Mouse (Mus musculus) CH12.LX (cell line): ENCODE results near the gene Prpsap2. TPM values are rescaled to one million over a fixed set of nuclear protein-coding genes. Genes with fewer than 3 reads are reported as not detected.

Source experiments
- DNase-seq: peaks from one replicate; pipeline ENCODE4 v3.0.0-alpha.2; 2013; ENCODE audit errors: extremely low read depth
- H3K27ac ChIP-seq: 2 replicates; pipeline ENCODE4 v1.5.1; 2012; ENCODE audit warnings: low read depth, mild to moderate bottlenecking, control low read depth, moderate library complexity; ENCODE audit not compliant: insufficient read depth
- H3K27me3 ChIP-seq: replicated peaks from 2 replicates; pipeline ENCODE3; 2012; ENCODE audit warnings: inconsistent platforms
- H3K36me3 ChIP-seq, 2 experiments: replicated peaks in 1 of 2; 2 replicates each; pipeline versions ENCODE3 to v1.6.1; 2012; ENCODE audit warnings: inconsistent platforms in 1 of 2, low read length in 1 of 2, mild to moderate bottlenecking in 1 of 2, mixed read lengths in 1 of 2, moderate library complexity in 1 of 2; ENCODE audit not compliant: control insufficient read depth in 1 of 2, insufficient read depth in 1 of 2
- H3K4me1 ChIP-seq, 2 experiments: 2 replicates each; pipeline ENCODE4 v1.6.1; 2012; ENCODE audit warnings: inconsistent platforms in 1 of 2, moderate library complexity in 1 of 2; ENCODE audit not compliant: insufficient read depth in 2 of 2, control insufficient read depth in 1 of 2
- H3K4me2 ChIP-seq: 2 replicates; pipeline ENCODE4 v1.6.1; 2012; ENCODE audit warnings: low read depth, mild to moderate bottlenecking, control low read depth; ENCODE audit not compliant: poor library complexity, insufficient read depth, severe bottlenecking
- H3K4me3 ChIP-seq, 3 experiments: fragments of 150-350 bp in 1 of 3; sonication (generic) in 1 of 3; replicated peaks in 1 of 3; 2 replicates each; pipeline versions ENCODE3 to v1.5.1; 2011 to 2012; ENCODE audit warnings: low read depth in 2 of 3, low read length in 2 of 3, mild to moderate bottlenecking in 2 of 3, moderate library complexity in 2 of 3, control low read depth in 1 of 3, improper control_type of control experiment in 1 of 3, inconsistent platforms in 1 of 3, mixed read lengths in 1 of 3; ENCODE audit not compliant: poor library complexity in 1 of 3
- H3K79me2 ChIP-seq: replicated peaks from 2 replicates; pipeline ENCODE4 v1.6.1; 2012; ENCODE audit warnings: mild to moderate bottlenecking, moderate library complexity; ENCODE audit not compliant: control insufficient read depth, poor library complexity, insufficient read depth, severe bottlenecking; ENCODE audit errors: extremely low read depth
- H3K9ac ChIP-seq: 2 replicates; pipeline ENCODE4 v1.6.1; 2012; ENCODE audit warnings: low read depth, mild to moderate bottlenecking, control low read depth, moderate library complexity; ENCODE audit not compliant: insufficient read depth
- H3K9me3 ChIP-seq: replicated peaks from 2 replicates; pipeline ENCODE3; 2012; ENCODE audit warnings: low read length, inconsistent platforms, mixed read lengths
- BHLHE40 ChIP-seq: IDR thresholded peaks from 2 replicates; pipeline ENCODE4 v1.6.1; 2011; ENCODE audit warnings: mild to moderate bottlenecking, low read depth, low read length, improper control_type of control experiment
- CHD2 ChIP-seq: IDR thresholded peaks from 2 replicates; pipeline ENCODE4 v1.6.1; 2011; ENCODE audit warnings: low read length, improper control_type of control experiment
- CTCF ChIP-seq, 2 experiments: IDR thresholded peaks in 1 of 2; conservative IDR thresholded peaks in 1 of 2; 2 replicates each; pipeline ENCODE4 v1.5.1; 2011 to 2012; ENCODE audit warnings: low read depth in 2 of 2, low read length in 2 of 2, improper control_type of control experiment in 1 of 2, inconsistent platforms in 1 of 2, mild to moderate bottlenecking in 1 of 2, moderate library complexity in 1 of 2
- ETS1 ChIP-seq: conservative IDR thresholded peaks from 2 replicates; pipeline ENCODE4 v1.6.1; 2012; ENCODE audit warnings: low read depth, mild to moderate bottlenecking, inconsistent platforms, low read length, improper control_type of control experiment, moderate library complexity
- GABPA ChIP-seq: IDR thresholded peaks from 2 replicates; pipeline ENCODE4 v1.6.1; 2012; ENCODE audit warnings: low read depth, low read length, improper control_type of control experiment, inconsistent platforms; ENCODE audit not compliant: insufficient replicate concordance
- HCFC1 ChIP-seq: IDR thresholded peaks from 2 replicates; pipeline ENCODE4 v1.6.1; 2012; ENCODE audit warnings: low read depth, mild to moderate bottlenecking, inconsistent platforms, low read length, improper control_type of control experiment
- KAT2A ChIP-seq: IDR thresholded peaks from 2 replicates; pipeline ENCODE4 v1.6.1; 2012; ENCODE audit warnings: low read length, improper control_type of control experiment, inconsistent platforms; ENCODE audit not compliant: insufficient replicate concordance
- MYC ChIP-seq: IDR thresholded peaks from 2 replicates; pipeline ENCODE4 v1.6.1; 2011; ENCODE audit warnings: low read depth, mild to moderate bottlenecking, improper control_type of control experiment, low read length
- NELFE ChIP-seq: IDR thresholded peaks from 2 replicates; pipeline ENCODE4 v1.6.1; 2011; ENCODE audit warnings: low read depth, low read length, improper control_type of control experiment
- POLR2AphosphoS2 ChIP-seq: IDR thresholded peaks from 2 replicates; pipeline ENCODE4 v1.6.1; 2011; ENCODE audit warnings: low read depth, low read length, improper control_type of control experiment
- RAD21 ChIP-seq: IDR thresholded peaks from 2 replicates; pipeline ENCODE4 v1.6.1; 2011; ENCODE audit warnings: low read depth, mild to moderate bottlenecking, low read length, improper control_type of control experiment, moderate library complexity
- SIN3A ChIP-seq: IDR thresholded peaks from 2 replicates; pipeline ENCODE4 v1.6.1; 2012; ENCODE audit warnings: low read length, improper control_type of control experiment, inconsistent platforms
- SMC3 ChIP-seq: IDR thresholded peaks from 2 replicates; pipeline ENCODE4 v1.6.1; 2011; ENCODE audit warnings: low read depth, low read length, improper control_type of control experiment
- TCF12 ChIP-seq: IDR thresholded peaks from 2 replicates; pipeline ENCODE4 v1.6.1; 2014; ENCODE audit warnings: low read depth, mild to moderate bottlenecking, inconsistent platforms, low read length, improper control_type of control experiment
- UBTF ChIP-seq: IDR thresholded peaks from 2 replicates; pipeline ENCODE4 v1.6.1; 2012; ENCODE audit warnings: low read depth, mild to moderate bottlenecking, inconsistent platforms, low read length, improper control_type of control experiment, moderate library complexity
- ZKSCAN1 ChIP-seq: IDR thresholded peaks from 2 replicates; pipeline ENCODE4 v1.6.1; 2012; ENCODE audit warnings: low read depth, inconsistent platforms, low read length, improper control_type of control experiment, borderline replicate concordance
- dilution Hi-C: fragments of 300-500 bp; cut with MboI; formaldehyde crosslinking; loops from 2 replicates; pipeline ENCODE4 v1.14.3; 2020; ENCODE audit warnings: low sequenced_read_pairs; ENCODE audit not compliant: extremely low pct_unique_long_range_greater_than_20kb, extremely low pct_ligation_motif_present
- in situ Hi-C: fragments of 300-500 bp; cut with MboI; formaldehyde crosslinking; loops from 3 replicates; pipeline ENCODE4 v1.14.3; 2019; ENCODE audit warnings: low sequenced_read_pairs, low pct_ligation_motif_present, low pct_unique_long_range_greater_than_20kb, mixed read lengths
- polyA plus RNA-seq: library from polyadenylated mRNA; unstranded; fragments of >175 nt; gene quantifications from 2 replicates; pipeline ENCODE4 v1.2.1, GENCODE M21; 2012; ENCODE audit warnings: low read depth; ENCODE audit not compliant: insufficient read length
- total RNA-seq, 2 experiments: library from RNA; depleted of rRNA; stranded (reverse); fragments of 300-350 nt in 1 of 2; fragments of >200 nt in 1 of 2; gene quantifications; 2 replicates each; pipeline ENCODE4 v1.2.3; 2012 to 2014

Gene Prpsap2
- total and polyA plus RNA-seq, 3 experiments = 67.5 to 150 (median 85.6) TPM

GRCm38 (mm10) chr11:61740500-61740899, 21.4 kb downstream of the Prpsap2 start:
- no peaks in the 10 kb centered on the region for H3K9me3 ChIP-seq
- no peak overlapping the region for H3K9ac ChIP-seq
- TF ChIP-seq ZKSCAN1 (no peak), RAD21 (peak; percentile 35), CTCF (conservative IDR thresholded peaks at IDR 0.05 in 1 of 2, IDR thresholded peaks at IDR 0.05 in 1 of 2; ENCODE audit: low read depth in 2 of 2, low read length in 2 of 2) (peak; percentile 19 to 48; a peak in 2 of 4 replicates), BHLHE40 (no peak), MYC (no peak), CHD2 (no peak), GABPA (no peak), UBTF (no peak), SIN3A (no peak), TCF12 (no peak), KAT2A (no peak), ETS1 (no peak), POLR2AphosphoS2 (no peak), SMC3 (no peak), HCFC1 (no peak), NELFE (no peak)
- H3K27me3 ChIP-seq = no peaks in the 10 kb centered on the region
- in situ Hi-C loops (no loop called here), dilution Hi-C loops (no loop called here)
- H3K79me2 ChIP-seq = no peaks in the 10 kb centered on the region
- no peak overlapping the region for H3K4me2 ChIP-seq
- H3K4me3 ChIP-seq = no peak overlapping the region
- H3K27ac ChIP-seq = no peak overlapping the region
- DNase-seq = no peak
- peaks cover 59 to 91% of the 10 kb centered on the region in 2 experiments for H3K36me3 ChIP-seq
- peaks cover 0 to 4% of the 10 kb centered on the region in 2 experiments; a peak in 2 of 4 replicates for H3K4me1 ChIP-seq

DNA sequence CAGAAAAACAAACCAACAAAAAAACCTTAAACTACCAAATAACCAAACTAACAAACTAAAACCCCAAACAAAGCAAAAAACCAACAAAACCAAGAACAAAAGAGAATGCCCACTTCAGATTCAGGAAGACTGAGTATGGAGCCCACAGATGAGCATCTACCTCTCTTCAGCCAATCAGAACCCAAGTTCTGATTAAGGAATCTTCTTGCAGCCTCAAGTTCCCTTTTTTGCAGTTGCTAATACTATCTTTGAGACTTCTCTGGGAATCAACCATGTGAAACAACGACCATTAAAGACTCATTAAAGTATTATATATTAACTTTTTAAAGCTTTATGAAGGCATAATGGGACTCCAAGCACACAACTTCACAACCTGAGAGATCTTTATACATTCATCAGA, 24.6 kb downstream of the Prpsap2 start:
- no peak overlapping the region for H3K4me3 ChIP-seq
- in situ Hi-C loops (no loop called here), dilution Hi-C loops (no loop called here)
- no peaks in the 10 kb centered on the region for H3K27me3 ChIP-seq
- H3K27ac ChIP-seq = no peak overlapping the region
- peaks cover 70 to 90% of the 10 kb centered on the region in 2 experiments for H3K36me3 ChIP-seq
- DNase-seq = no peak
- peaks cover 0 to 4% of the 10 kb centered on the region in 2 experiments; a peak in 2 of 4 replicates for H3K4me1 ChIP-seq
- no peak overlapping the region for H3K4me2 ChIP-seq
- H3K9ac ChIP-seq = no peak overlapping the region
- H3K9me3 ChIP-seq = no peaks in the 10 kb centered on the region
- TF ChIP-seq POLR2AphosphoS2 = no peak
- no peaks in the 10 kb centered on the region for H3K79me2 ChIP-seq
